ENCODE assay signal across 8 mouse cellular contexts in the genomic region with DNA sequence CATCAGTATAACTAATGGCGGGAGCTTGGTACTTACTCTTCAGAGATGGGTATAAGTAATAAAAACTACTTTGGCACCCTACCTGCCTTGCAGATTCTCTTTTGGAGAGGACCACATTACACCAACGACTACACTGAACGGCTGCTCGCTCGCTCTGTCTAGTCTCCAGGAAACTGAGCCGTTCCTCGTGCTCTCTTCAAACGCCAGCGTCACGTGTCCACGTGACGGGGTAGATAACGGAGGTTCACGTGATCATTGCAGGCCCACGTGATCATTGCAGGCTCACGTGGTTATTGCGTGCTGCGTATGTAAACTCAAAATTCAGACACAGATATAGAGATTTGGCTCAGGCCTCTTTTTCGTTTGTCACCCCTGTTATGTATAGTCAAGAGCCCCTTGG. TPM values are rescaled to one million over a fixed set of nuclear protein-coding genes. Genes with fewer than 3 reads are reported as not detected.
DNase-seq lines count a peak whose midpoint lies in the region; ATAC-seq and TF ChIP-seq lines count a peak whose summit lies in the region.
"Had no signal": no experiment of that assay in that cellular context is flagged by ENCODE, and none has a peak within 500 bp of the region (broad histone marks: within the 10 kb centered on the region; RNA-seq: fewer than 3 reads in every experiment).

A gene (minus strand): TSS at position 209 of the 400 bp plus-strand sequence.

- DNase-seq in lung, adult 2 months, result no peak
- DNase-seq in lung, adult 18-20 months, result no peak
- no peak for DNase-seq in forebrain, embryonic 10.5 days (ENCODE audit: extremely low spot score, low spot score)
- no peak for DNase-seq in spleen, postnatal 4 days (ENCODE audit: low spot score in 2 of 2)
- no peak for DNase-seq in frontal cortex, postnatal 36 days (ENCODE audit: low spot score in 2 of 2)

- peaks cover 12% of the 10 kb centered on the region for H3K9me3 ChIP-seq in forebrain, embryonic 10.5 days
- H3K9me3 ChIP-seq in intestine, embryonic 16.5 days (ENCODE audit: control insufficient read depth, low read length), result no peaks in the 10 kb centered on the region
- H3K9me3 ChIP-seq in neural tube, embryonic 14.5 days (ENCODE audit: control insufficient read depth, low read length), result no peaks in the 10 kb centered on the region

- no peak within 1 kb of the TSS; the same call in 1 of the 2 replicates for H3K9ac ChIP-seq in intestine, embryonic 16.5 days (ENCODE audit: low read depth, low read length)
- H3K9ac ChIP-seq in neural tube, embryonic 14.5 days (replicated peaks; ENCODE audit: low read depth, low read length), result peak within 1 kb of the TSS; percentile 34; the same call in 1 of the 2 replicates

- TF ChIP-seq POLR2A in lung, adult 2 months (IDR thresholded peaks at IDR 0.05; ENCODE audit: borderline replicate concordance, extremely low read depth, low read depth, low read length), result no peak

- peak within 1 kb of the TSS; percentile 42 for H3K4me2 ChIP-seq in intestine, embryonic 16.5 days (ENCODE audit: low read depth, low read length)
- peak within 1 kb of the TSS; percentile 43 for H3K4me2 ChIP-seq in neural tube, embryonic 14.5 days (ENCODE audit: low read depth, low read length)

- 85% methylated on average over 19 of the region's 19 CpGs for WGBS in lung, adult 2 months
- WGBS in forebrain, embryonic 10.5 days, result 90% methylated on average over 19 of the region's 19 CpGs
- 90% methylated on average over 19 of the region's 19 CpGs for WGBS in intestine, embryonic 16.5 days
- 94% methylated on average over 19 of the region's 19 CpGs for WGBS in neural tube, embryonic 14.5 days

- H3K4me3 ChIP-seq in lung, adult 2 months (replicated peaks; ENCODE audit: extremely low read depth, low read depth, low read length), result peak within 1 kb of the TSS; percentile 32
- H3K4me3 ChIP-seq in forebrain, embryonic 10.5 days, result peak within 1 kb of the TSS; percentile 46
- peak within 1 kb of the TSS; percentile 32 for H3K4me3 ChIP-seq in intestine, embryonic 16.5 days (ENCODE audit: low read length)
- peak within 1 kb of the TSS; percentile 26; the same call in 1 of the 2 replicates for H3K4me3 ChIP-seq in neural tube, embryonic 14.5 days (ENCODE audit: low read depth, low read length)

- H3K27ac ChIP-seq in forebrain, embryonic 10.5 days, result peak within 1 kb of the TSS; percentile 71
- no peak within 1 kb of the TSS for H3K27ac ChIP-seq in intestine, embryonic 16.5 days (ENCODE audit: low read length)
- no peak within 1 kb of the TSS for H3K27ac ChIP-seq in neural tube, embryonic 14.5 days (ENCODE audit: low read depth, low read length)

- H3K27me3 ChIP-seq in forebrain, embryonic 10.5 days (ENCODE audit: poor library complexity, severe bottlenecking), result peaks cover 79% of the 10 kb centered on the region
- peaks cover 4% of the 10 kb centered on the region; the same call in 1 of the 2 replicates for H3K27me3 ChIP-seq in intestine, embryonic 16.5 days (replicated peaks; ENCODE audit: control insufficient read depth, insufficient read depth, low read length)
- no peaks in the 10 kb centered on the region for H3K27me3 ChIP-seq in neural tube, embryonic 14.5 days (ENCODE audit: control insufficient read depth, insufficient read depth, low read length)

- ATAC-seq in intestine, embryonic 16.5 days, result no peak
- ATAC-seq in neural tube, embryonic 14.5 days (ENCODE audit: low read depth), result no peak

- H3K36me3 ChIP-seq in forebrain, embryonic 10.5 days (replicated peaks), result no peaks in the 10 kb centered on the region
- H3K36me3 ChIP-seq in intestine, embryonic 16.5 days (ENCODE audit: control insufficient read depth, insufficient read depth, low read length), result no peaks in the 10 kb centered on the region
- H3K36me3 ChIP-seq in neural tube, embryonic 14.5 days (ENCODE audit: control insufficient read depth, insufficient read depth, low read length), result no peaks in the 10 kb centered on the region

- no peaks in the 10 kb centered on the region for H3K4me1 ChIP-seq in lung, adult 2 months (ENCODE audit: control insufficient read depth, insufficient read depth, low read length)
- no peaks in the 10 kb centered on the region; the same call in 1 of the 2 replicates for H3K4me1 ChIP-seq in forebrain, embryonic 10.5 days
- H3K4me1 ChIP-seq in intestine, embryonic 16.5 days (ENCODE audit: control insufficient read depth, insufficient read depth, low read length), result no peaks in the 10 kb centered on the region
- H3K4me1 ChIP-seq in neural tube, embryonic 14.5 days (ENCODE audit: control insufficient read depth, insufficient read depth, low read length), result no peaks in the 10 kb centered on the region

- TF ChIP-seq CTCF in lung, adult 2 months (IDR thresholded peaks at IDR 0.05; ENCODE audit: insufficient read depth, low read length), result no peak

RNA-seq across cellular contexts. Expression of the gene that starts here (rescaled TPM):
- polyA plus RNA-seq in lung, adult 2 months (2012; rRNA removed), result not detected in 2 replicates
- 0.23 and 0.48 TPM in 2 replicates for polyA plus RNA-seq in forebrain, embryonic 10.5 days (2016; fragmentation: Nextera tagmentation; extraction: Ambion mirVana)
- 0.29 and 0.43 TPM in 2 replicates for polyA plus RNA-seq in intestine, embryonic 16.5 days (2015; fragmentation: Nextera tagmentation; extraction: Ambion mirVana)
- 0.11 and 0.12 TPM in 2 replicates for polyA plus RNA-seq in neural tube, embryonic 14.5 days (2014; fragmentation: Nextera tagmentation; extraction: Ambion mirVana)
- polyA plus RNA-seq: large intestine, adult 2 months had no signal
